Mouse (Mus musculus): ENCODE results near the gene Pls3.
"Not testable (repeated sequence)": the region's sequence is repeated elsewhere in the genome, so short reads cannot be mapped to it uniquely, and the experiment has no call there.

DNA sequence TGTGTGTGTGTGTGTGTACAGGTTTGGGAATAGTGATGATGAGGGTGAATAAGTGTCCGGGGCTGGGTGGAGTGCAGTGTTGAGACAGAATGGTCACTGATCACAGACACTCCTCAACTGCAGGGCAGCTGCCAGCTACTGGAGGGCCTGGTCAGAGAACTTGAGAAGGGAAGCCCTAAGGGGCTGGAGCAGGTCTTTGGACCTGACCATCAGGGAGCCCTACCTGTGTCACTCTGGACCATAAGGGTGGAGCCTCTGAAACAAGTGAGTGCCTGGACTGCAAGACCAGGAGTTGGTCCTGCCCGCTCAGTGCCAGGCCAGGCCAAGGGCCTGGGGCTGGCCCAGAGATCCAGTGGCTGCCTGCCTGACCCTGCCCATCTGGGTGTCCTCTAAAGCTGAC lies 115.5 kb downstream of the Pls3 start:
- TF ChIP-seq GATA1, TAL1 (IDR thresholded peaks at IDR 0.05; ENCODE audit: low read length): not testable (repeated sequence)

All from erythroblast, embryonic 14.5 days (primary cell).